Mouse (Mus musculus) erythroblast, embryonic 14.5 days (primary cell): ENCODE results near the gene Chid1. TPM values are rescaled to one million over a fixed set of nuclear protein-coding genes. Genes with fewer than 3 reads are reported as not detected.
"Not testable (repeated sequence)": the region's sequence is repeated elsewhere in the genome, so short reads cannot be mapped to it uniquely, and the experiment has no call there.

ENCODE experiments used
- H3K27me3 ChIP-seq: 2 replicates; pipeline ENCODE4 v1.6.1; 2012; ENCODE audit warnings: inconsistent platforms; ENCODE audit not compliant: control insufficient read depth
- H3K36me3 ChIP-seq: 2 replicates; pipeline ENCODE4 v1.6.1; 2012; ENCODE audit warnings: mild to moderate bottlenecking, inconsistent platforms; ENCODE audit not compliant: control insufficient read depth
- H3K4me1 ChIP-seq: 2 replicates; pipeline ENCODE4 v1.6.1; 2012; ENCODE audit warnings: inconsistent platforms; ENCODE audit not compliant: control insufficient read depth
- H3K4me3 ChIP-seq: replicated peaks from 2 replicates; pipeline ENCODE3; 2012; ENCODE audit warnings: moderate library complexity, mild to moderate bottlenecking, inconsistent platforms
- H3K9me3 ChIP-seq: 2 replicates; pipeline ENCODE4 v1.6.1; 2012; ENCODE audit warnings: low read length, inconsistent platforms, mixed read lengths; ENCODE audit not compliant: control insufficient read depth
- GATA1 ChIP-seq: IDR thresholded peaks from 2 replicates; pipeline ENCODE4 v1.6.1; 2012; ENCODE audit warnings: low read length, inconsistent platforms, mixed read lengths
- TAL1 ChIP-seq: IDR thresholded peaks from 3 replicates; pipeline ENCODE4 v1.6.1; 2012; ENCODE audit warnings: low read length, inconsistent platforms, mixed read lengths
- polyA plus RNA-seq: library from polyadenylated mRNA; stranded (reverse); fragments of >175 nt; gene quantifications from 2 replicates; pipeline ENCODE4 v1.2.3, GENCODE M21; 2012

Chid1 gene
- polyA plus RNA-seq, 1 experiment = 1.7 TPM

GRCm38 (mm10) chr7:141457986-141458660, 81.5 kb downstream of the Chid1 start:
- Histone ChIP-seq H3K27me3 (peaks cover 41% of the 10 kb centered on the region), H3K4me3 (no peak overlapping the region), H3K9me3 (peaks cover 7% of the 10 kb centered on the region; the same call in 1 of the 2 replicates), H3K4me1 (peaks cover 40% of the 10 kb centered on the region), H3K36me3 (peaks cover 19% of the 10 kb centered on the region)
- TF ChIP-seq TAL1 = no peak
- TF ChIP-seq GATA1 = no peak

- H3K9me3 ChIP-seq = peaks cover 6% of the 10 kb centered on the region; the same call in 1 of the 2 replicates
- no peak overlapping the region for H3K4me3 ChIP-seq
- TF ChIP-seq TAL1 (no peak), GATA1 (no peak)
- peaks cover 21% of the 10 kb centered on the region for H3K36me3 ChIP-seq
- peaks cover 32% of the 10 kb centered on the region for H3K27me3 ChIP-seq
- peaks cover 41% of the 10 kb centered on the region for H3K4me1 ChIP-seq
Measured at GRCm38 (mm10) chr7:141457236-141457635, 82.4 kb downstream of the Chid1 start.

- H3K4me3 ChIP-seq = peak overlapping the region; percentile 72
- peaks cover 26% of the 10 kb centered on the region for H3K36me3 ChIP-seq
- H3K9me3 ChIP-seq = peaks cover 3% of the 10 kb centered on the region; the same call in 1 of the 2 replicates
- TF ChIP-seq GATA1 = no peak
- TF ChIP-seq TAL1 = no peak
- H3K4me1 ChIP-seq = peaks cover 46% of the 10 kb centered on the region
- H3K27me3 ChIP-seq = peaks cover 27% of the 10 kb centered on the region
Measured at GRCm38 (mm10) chr7:141456739-141457138, 82.9 kb downstream of the Chid1 start.

- TF ChIP-seq GATA1 (no peak), TAL1 (no peak)
- Histone ChIP-seq H3K36me3 (peaks cover 36% of the 10 kb centered on the region), H3K4me1 (peaks cover 48% of the 10 kb centered on the region)
Measured at GRCm38 (mm10) chr7:141455610-141456314, 83.9 kb downstream of the Chid1 start.

GRCm38 (mm10) chr7:141454967-141455551, 84.6 kb downstream of the Chid1 start, which contains the start of gene Pnpla2:
Gene Pnpla2, plus strand, starts transcription at chr7:141455198.
- Histone ChIP-seq H3K4me3 (peak within 1 kb of the TSS; percentile 72), H3K4me1 (peaks cover 55% of the 10 kb centered on the region), H3K27me3 (peaks cover 10% of the 10 kb centered on the region), H3K36me3 (peaks cover 43% of the 10 kb centered on the region), H3K9me3 (no peaks in the 10 kb centered on the region)
- TF ChIP-seq GATA1 = no peak
- no peak for TF ChIP-seq TAL1

More at GRCm38 (mm10) chr7:141455610-141456314, 83.9 kb downstream of the Chid1 start:
- Histone ChIP-seq H3K9me3 (no peaks in the 10 kb centered on the region; the same call in 1 of the 2 replicates), H3K4me3 (peak overlapping the region; percentile 72), H3K27me3 (peaks cover 17% of the 10 kb centered on the region)

- Histone ChIP-seq H3K36me3 (peaks cover 47% of the 10 kb centered on the region), H3K27me3 (no peaks in the 10 kb centered on the region; the same call in 1 of the 2 replicates), H3K4me3 (no peak overlapping the region), H3K9me3 (no peaks in the 10 kb centered on the region), H3K4me1 (peaks cover 67% of the 10 kb centered on the region)
- no peak for TF ChIP-seq GATA1
- no peak for TF ChIP-seq TAL1
Measured at GRCm38 (mm10) chr7:141453636-141454035, 86.0 kb downstream of the Chid1 start.

GRCm38 (mm10) chr7:141451928-141452327, 87.7 kb downstream of the Chid1 start:
- TF ChIP-seq GATA1 (no peak), TAL1 (no peak)
- H3K4me1 ChIP-seq = peaks cover 71% of the 10 kb centered on the region
- no peak overlapping the region for H3K4me3 ChIP-seq
- no peaks in the 10 kb centered on the region for H3K9me3 ChIP-seq
- H3K36me3 ChIP-seq = peaks cover 45% of the 10 kb centered on the region
- H3K27me3 ChIP-seq = no peaks in the 10 kb centered on the region; the same call in 1 of the 2 replicates

- Histone ChIP-seq H3K36me3 (peaks cover 50% of the 10 kb centered on the region), H3K4me1 (peaks cover 76% of the 10 kb centered on the region), H3K9me3 (no peaks in the 10 kb centered on the region), H3K4me3 (peak within 1 kb of the TSS; percentile 68), H3K27me3 (no peaks in the 10 kb centered on the region)
- TF ChIP-seq GATA1 = no peak
- no peak for TF ChIP-seq TAL1
Measured at GRCm38 (mm10) chr7:141447110-141447991, 92.3 kb downstream of the Chid1 start, which contains the start of gene Rplp2. Gene Rplp2, plus strand, starts transcription at chr7:141447370.

- H3K4me3 ChIP-seq = peak overlapping the region; percentile 68
- peaks cover 79% of the 10 kb centered on the region for H3K4me1 ChIP-seq
- H3K36me3 ChIP-seq = peaks cover 50% of the 10 kb centered on the region
Measured at GRCm38 (mm10) chr7:141446374-141446773, 93.3 kb downstream of the Chid1 start.

More at GRCm38 (mm10) chr7:141446374-141446773, 93.3 kb downstream of the Chid1 start:
- not testable (repeated sequence) for H3K27me3 ChIP-seq, H3K9me3 ChIP-seq
